Mouse (Mus musculus) mature B cell (primary cell): ENCODE measurements around the gene Gpr37l1.
"Not testable (repeated sequence)": the region's sequence is repeated elsewhere in the genome, so short reads cannot be mapped to it uniquely, and the experiment has no call there.

ENCODE experiments used
- in situ Hi-C: fragments of 300-500 bp; cut with MboI; formaldehyde crosslinking; loops from 2 replicates; pipeline ENCODE4 v1.14.3; 2019

The Gpr37l1 gene

DNA sequence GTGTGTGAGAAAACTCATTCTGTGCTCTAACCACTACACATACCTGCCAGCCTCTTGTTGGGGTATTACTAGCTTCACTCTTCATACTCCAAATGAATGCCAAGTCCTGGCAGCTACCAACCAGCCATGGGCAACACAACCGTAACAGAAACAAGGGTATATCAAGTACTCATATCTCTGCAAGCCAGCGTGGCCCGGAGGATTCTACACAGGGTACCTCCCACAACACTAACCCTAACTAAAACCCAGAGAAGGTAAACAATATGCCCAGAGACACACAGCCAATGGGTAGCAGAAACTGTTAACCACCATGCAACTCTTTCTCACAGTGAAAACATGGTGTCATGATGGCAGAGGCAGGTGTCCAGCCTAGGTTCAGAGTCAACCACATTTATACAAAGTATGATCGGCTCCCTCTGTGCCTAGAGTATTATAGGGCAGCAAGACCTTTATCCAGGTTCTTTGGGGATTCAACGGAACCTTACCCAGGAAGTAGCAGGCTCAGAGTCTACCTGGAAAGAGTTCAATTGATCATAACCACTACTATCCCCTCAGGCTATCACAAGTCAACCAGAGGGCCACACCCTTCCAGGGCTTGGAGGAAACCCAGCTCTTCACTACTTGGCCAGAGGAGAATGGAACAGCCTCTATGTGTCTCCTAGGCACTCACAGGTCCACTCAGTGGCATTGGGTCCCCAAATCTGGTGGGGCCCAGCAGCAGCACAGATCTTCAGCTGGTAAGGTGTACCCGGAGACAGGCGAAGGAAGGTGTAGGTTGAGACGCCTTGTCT lies 42.7 kb downstream of the Gpr37l1 start:
- in situ Hi-C loops: no loop called here

DNA sequence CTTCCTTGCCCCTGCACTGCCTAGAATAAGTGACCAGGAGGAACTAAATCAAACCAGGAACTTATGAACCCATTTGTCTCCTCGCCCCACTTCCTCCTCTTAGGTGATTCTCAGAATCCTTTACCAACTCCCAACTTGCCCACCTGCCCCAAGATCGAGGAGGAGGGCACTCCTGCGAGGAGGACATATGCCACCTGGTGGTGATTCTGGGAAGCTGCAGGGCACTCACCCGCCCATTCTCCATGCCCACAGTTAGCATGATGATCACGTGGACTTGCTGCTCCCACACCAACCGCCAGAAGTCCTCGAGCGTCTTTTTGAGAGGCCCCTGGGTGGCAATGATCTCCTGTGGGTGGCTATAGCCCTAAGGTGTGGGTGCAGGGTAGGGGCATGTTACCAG lies 54.8 kb downstream of the Gpr37l1 start:
- in situ Hi-C loops: no loop called here

DNA sequence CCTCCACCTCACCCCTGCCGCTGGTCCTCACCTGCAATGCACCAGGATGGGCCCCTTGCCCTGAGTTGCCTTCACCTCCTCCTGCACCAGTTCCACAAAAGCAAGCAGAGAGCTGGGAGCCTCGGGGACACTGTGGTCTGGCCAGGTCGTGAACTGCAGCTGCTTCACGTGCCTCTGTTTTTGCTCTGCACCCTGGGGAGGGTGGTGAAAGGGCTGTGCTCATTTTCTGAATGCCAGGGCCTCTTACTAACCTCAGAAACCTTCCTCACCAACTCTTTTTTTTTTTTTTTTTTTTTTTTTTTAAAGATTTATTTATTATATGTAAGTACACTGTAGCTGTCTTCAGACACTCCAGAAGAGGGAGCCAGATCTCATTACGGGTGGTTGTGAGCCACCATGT lies 56.2 kb downstream of the Gpr37l1 start:
- in situ Hi-C loops: not testable (repeated sequence)
